Comparison of ENCODE assay signal across 30 mouse cellular contexts in the genomic region with DNA sequence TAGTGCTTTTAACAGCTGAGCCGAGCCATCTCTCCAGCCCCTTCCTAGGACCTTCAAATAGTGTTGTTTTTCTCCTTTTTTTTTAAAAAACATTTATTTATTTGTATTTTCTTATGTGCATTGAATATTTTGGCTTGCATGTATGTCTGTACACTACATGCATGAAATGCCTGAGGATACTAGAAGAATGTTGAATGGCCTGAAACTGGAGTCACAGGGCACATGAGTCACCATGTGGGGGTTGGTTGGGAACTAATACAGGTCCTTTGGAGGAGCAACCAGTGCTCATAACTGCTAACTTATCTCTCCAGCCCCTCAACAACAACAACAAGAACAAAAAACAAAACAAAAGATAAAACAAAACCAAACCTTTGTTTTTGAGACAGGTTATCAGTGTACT. TPM values are rescaled to one million over a fixed set of nuclear protein-coding genes. Genes with fewer than 3 reads are reported as not detected.
DNase-seq lines count a peak whose midpoint lies in the region; ATAC-seq and TF ChIP-seq lines count a peak whose summit lies in the region.
"Had no signal": no experiment of that assay in that cellular context is flagged by ENCODE, and none has a peak within 500 bp of the region (broad histone marks: within the 10 kb centered on the region; RNA-seq: fewer than 3 reads in every experiment).

No protein-coding gene starts in this region.

- no peak overlapping the region for H3K4me2 ChIP-seq in hindbrain, postnatal 0 days (ENCODE audit: low read depth, low read length)

- H3K9ac ChIP-seq in hindbrain, postnatal 0 days (replicated peaks; ENCODE audit: low read length) = no peak overlapping the region
- H3K9ac ChIP-seq: embryonic facial prominence, embryonic 12.5 days; heart, embryonic 15.5 days; neural tube, embryonic 12.5 days had no signal

- H3K27ac ChIP-seq in macrophage = peak overlapping the region; percentile 71
- no peak overlapping the region for H3K27ac ChIP-seq in hindbrain, postnatal 0 days
- H3K27ac ChIP-seq: embryonic facial prominence, embryonic 12.5 days; forebrain, embryonic 13.5 days; hindbrain, embryonic 14.5 days; limb, embryonic 13.5 days; neural tube, embryonic 12.5 days had no signal

- H3K4me1 ChIP-seq in hindbrain, postnatal 0 days (ENCODE audit: insufficient read depth, low read length) = peaks cover 17% of the 10 kb centered on the region

- WGBS in macrophage (ENCODE audit: missing documents) = 86% methylated on average over 1 of the region's 1 CpGs
- 80% methylated on average over 1 of the region's 1 CpGs for WGBS in hindbrain, postnatal 0 days

- peaks cover 12% of the 10 kb centered on the region; the same call in 1 of the 2 replicates for H3K36me3 ChIP-seq in macrophage (ENCODE audit: inconsistent target)
- H3K36me3 ChIP-seq in hindbrain, postnatal 0 days (ENCODE audit: insufficient read depth, low read length) = 0 out of 2 replicates have a peak, but pooled peaks cover 7% of the 10 kb centered on the region

- H3K27me3 ChIP-seq in hindbrain, postnatal 0 days (ENCODE audit: insufficient read depth, low read length) = no peaks in the 10 kb centered on the region
- H3K27me3 ChIP-seq: forebrain, embryonic 13.5 days; neural tube, embryonic 12.5 days; Patski had no signal

- no peak for TF ChIP-seq CTCF in hindbrain, postnatal 0 days (IDR thresholded peaks at IDR 0.05; ENCODE audit: low read depth)

- peaks cover 30% of the 10 kb centered on the region for H3K79me2 ChIP-seq in macrophage (ENCODE audit: inconsistent target)

- H3K4me3 ChIP-seq in macrophage (ENCODE audit: inconsistent target) = no peak overlapping the region
- no peak overlapping the region for H3K4me3 ChIP-seq in hindbrain, postnatal 0 days (ENCODE audit: low read length)
- H3K4me3 ChIP-seq: embryonic facial prominence, embryonic 12.5 days; layer of hippocampus, adult 2 months; liver, embryonic 12.5 days; neural tube, embryonic 12.5 days had no signal

- H3K9me3 ChIP-seq in hindbrain, postnatal 0 days (ENCODE audit: low read length) = no peaks in the 10 kb centered on the region
- H3K9me3 ChIP-seq: embryonic facial prominence, embryonic 12.5 days; forebrain, embryonic 13.5 days; heart, embryonic 15.5 days; limb, embryonic 13.5 days; liver, embryonic 12.5 days; megakaryocyte, embryonic 14.5 days; neural tube, embryonic 12.5 days had no signal

- peak; percentile 93 for DNase-seq in 3T3-L1 (ENCODE audit: low read depth, low spot score)
- peak; percentile 30 for DNase-seq in A20 (ENCODE audit: low read depth, low spot score)
- peak; percentile 51 for DNase-seq in Muller cell, postnatal 12 days (ENCODE audit: inconsistent ontology term)
- no peak for DNase-seq in hindbrain, postnatal 0 days (ENCODE audit: low spot score)
- no peak for DNase-seq in lung, postnatal 4 days
- no peak for DNase-seq in right cerebral cortex, adult 18-20 months
- DNase-seq: adrenal gland, postnatal 10 days; cerebellum, postnatal 25 days; heart, postnatal 4 days; kidney, adult 8-10 months; kidney, postnatal 14 days; layer of hippocampus, postnatal 36 days; lung, adult 2 months; lung, postnatal 14 days; midbrain, embryonic 14.5 days; right cerebral cortex, postnatal 25 days; spleen, adult 18-20 months had no signal

- ATAC-seq in hindbrain, postnatal 0 days = no peak
- ATAC-seq: forebrain, embryonic 13.5 days; liver, embryonic 12.5 days; Patski had no signal

RNA-seq across cellular contexts. Expression of a gene that starts 1.5 kb away (rescaled TPM):
- total RNA-seq in macrophage (2018; cell fraction: chromatin; rRNA removed) = 100 to 1,000 TPM in 22 of 26 experiments, 10 to 100 TPM in 4; 81.7 to 274 (median 169) TPM
- 10 to 100 TPM in 19 of 26 experiments, 1 to 10 TPM in 7; 6.8 to 26.3 (median 15.7) TPM for total RNA-seq in macrophage (2018; cell fraction: cytosol; rRNA removed)
- 100 to 1,000 TPM in 6 of 26 experiments, 10 to 100 TPM in 20; 37.4 to 157 (median 73.6) TPM for total RNA-seq in macrophage (2018; cell fraction: nucleus; rRNA removed)
- polyA plus RNA-seq in macrophage (2018) = 19.9 to 35.6 TPM (median 25.1 TPM) in 3 replicates
- total RNA-seq in hindbrain, postnatal 0 days (2014; rRNA removed) = 36.3 and 43.1 TPM in 2 replicates
- 13.3 and 13.7 TPM in 2 replicates for polyA plus RNA-seq in hindbrain, postnatal 0 days (2015; fragmentation: Nextera tagmentation; extraction: Ambion mirVana)

RNA-seq across cellular contexts. Expression of a gene that starts 3.1 kb away (rescaled TPM):
- 1 to 10 TPM in 4 of 26 experiments, under 1 TPM in 18, not detected in 4; 0.20 to 3.8 (median 0.58) TPM for total RNA-seq in macrophage (2018; cell fraction: chromatin; rRNA removed)
- under 1 TPM; 0.04 to 0.49 (median 0.14) TPM for total RNA-seq in macrophage (2018; cell fraction: cytosol; rRNA removed)
- 1 to 10 TPM in 4 of 26 experiments, under 1 TPM in 18, not detected in 4; 0.10 to 3.7 (median 0.32) TPM for total RNA-seq in macrophage (2018; cell fraction: nucleus; rRNA removed)
- 0.11 to 0.20 TPM (median 0.15 TPM) in 3 replicates for polyA plus RNA-seq in macrophage (2018)
- total RNA-seq in hindbrain, postnatal 0 days (2014; rRNA removed) = 83.8 and 85.7 TPM in 2 replicates
- 33.5 and 38.1 TPM in 2 replicates for polyA plus RNA-seq in hindbrain, postnatal 0 days (2015; fragmentation: Nextera tagmentation; extraction: Ambion mirVana)

RNA-seq across cellular contexts. Expression of a gene that starts 14.2 kb away (rescaled TPM):
- total RNA-seq in macrophage (2018; cell fraction: chromatin; rRNA removed) = 10 to 100 TPM; 27.7 to 92.8 (median 47.6) TPM
- 10 to 100 TPM; 51.9 to 84.5 (median 66.7) TPM for total RNA-seq in macrophage (2018; cell fraction: cytosol; rRNA removed)
- total RNA-seq in macrophage (2018; cell fraction: nucleus; rRNA removed) = 10 to 100 TPM; 30.4 to 74.0 (median 45.9) TPM
- polyA plus RNA-seq in macrophage (2018) = 79.6 to 84.3 TPM (median 80.5 TPM) in 3 replicates
- total RNA-seq in hindbrain, postnatal 0 days (2014; rRNA removed) = 60.4 and 77.5 TPM in 2 replicates
- 139 and 143 TPM in 2 replicates for polyA plus RNA-seq in hindbrain, postnatal 0 days (2015; fragmentation: Nextera tagmentation; extraction: Ambion mirVana)

RNA-seq across cellular contexts. Expression of a gene that starts 19.8 kb away (rescaled TPM):
- total RNA-seq in macrophage (2018; cell fraction: chromatin; rRNA removed) = 10 to 100 TPM in 1 of 26 experiments, 1 to 10 TPM in 21, under 1 TPM in 4; 0.31 to 12.9 (median 3.6) TPM
- 1 to 10 TPM; 1.3 to 6.5 (median 3.0) TPM for total RNA-seq in macrophage (2018; cell fraction: cytosol; rRNA removed)
- 1 to 10 TPM in 24 of 26 experiments, under 1 TPM in 2; 0.71 to 9.0 (median 3.4) TPM for total RNA-seq in macrophage (2018; cell fraction: nucleus; rRNA removed)
- polyA plus RNA-seq in macrophage (2018) = 1.1 to 4.4 TPM (median 1.9 TPM) in 3 replicates
- total RNA-seq in hindbrain, postnatal 0 days (2014; rRNA removed) = 15.2 and 19.7 TPM in 2 replicates
- polyA plus RNA-seq in hindbrain, postnatal 0 days (2015; fragmentation: Nextera tagmentation; extraction: Ambion mirVana) = 29.1 and 29.2 TPM in 2 replicates

RNA-seq across cellular contexts. Expression of a gene that starts 27.2 kb away (rescaled TPM):
- 1 to 10 TPM in 1 of 26 experiments, not detected in 25; 3.2 TPM for total RNA-seq in macrophage (2018; cell fraction: chromatin; rRNA removed)
- total RNA-seq in macrophage (2018; cell fraction: cytosol; rRNA removed) = not detected
- not detected for total RNA-seq in macrophage (2018; cell fraction: nucleus; rRNA removed)
- polyA plus RNA-seq in macrophage (2018) = not detected in 3 replicates
- total RNA-seq in hindbrain, postnatal 0 days (2014; rRNA removed) = not detected in 2 replicates
- polyA plus RNA-seq in hindbrain, postnatal 0 days (2015; fragmentation: Nextera tagmentation; extraction: Ambion mirVana) = 0.10 and 0.21 TPM in 2 replicates
- total RNA-seq: heart, postnatal 4 days; layer of hippocampus, adult 2 months; layer of hippocampus, postnatal 36 days; left cerebral cortex, postnatal 25 days had no signal
- polyA plus RNA-seq: frontal cortex, adult 2 months had no signal

Comparison
In these comparisons a context has a peak if more than half of its experiments do, and no peak if none do; other contexts are left out.
1. DNase-seq: peak in 3T3-L1 (single experiment), A20 (single experiment) and Muller cell, postnatal 12 days (single experiment); none in hindbrain, postnatal 0 days (single experiment), lung, postnatal 4 days (0 of 2) and right cerebral cortex, adult 18-20 months (single experiment).
2. RNA of a gene that starts 3.1 kb away (polyA plus RNA-seq): 33.5 to 38.1 TPM in hindbrain, postnatal 0 days; 0.11 to 0.20 TPM in macrophage; every median in the first group is over 10 times any median in the second.